Comparison of ENCODE assay signal across 10 mouse cellular contexts in genomic region chr2:97604688-97605215, GRCm38 (mm10).
"Had no signal": no experiment of that assay in that cellular context is flagged by ENCODE, and none has a peak within 500 bp of the region (broad histone marks: within the 10 kb centered on the region; RNA-seq: fewer than 3 reads in every experiment).

No protein-coding gene starts in this region.

- H3K27me3 ChIP-seq: limb, embryonic 15.5 days; liver, embryonic 12.5 days had no signal

- H3K4me2 ChIP-seq: limb, embryonic 15.5 days; liver, embryonic 12.5 days; lung, embryonic 14.5 days had no signal

- H3K9ac ChIP-seq: limb, embryonic 15.5 days; liver, embryonic 12.5 days; lung, embryonic 14.5 days had no signal

- ATAC-seq: liver, embryonic 12.5 days had no signal

- H3K27ac ChIP-seq: left cerebral cortex, adult 2 months; limb, embryonic 15.5 days; liver, embryonic 12.5 days had no signal

- H3K4me3 ChIP-seq: left cerebral cortex, adult 2 months; limb, embryonic 15.5 days; liver, embryonic 12.5 days had no signal

- DNase-seq: kidney, adult 8-10 months; kidney, postnatal 25 days; lung, embryonic 14.5 days; lung, postnatal 10 days; lung, postnatal 4 days; thymus, adult 18-20 months; thymus, postnatal 14 days had no signal

- H3K9me3 ChIP-seq: limb, embryonic 15.5 days; liver, embryonic 12.5 days had no signal

- H3K36me3 ChIP-seq: limb, embryonic 15.5 days; liver, embryonic 12.5 days had no signal

- H3K4me1 ChIP-seq: limb, embryonic 15.5 days; liver, embryonic 12.5 days had no signal
